In the genomic region with DNA sequence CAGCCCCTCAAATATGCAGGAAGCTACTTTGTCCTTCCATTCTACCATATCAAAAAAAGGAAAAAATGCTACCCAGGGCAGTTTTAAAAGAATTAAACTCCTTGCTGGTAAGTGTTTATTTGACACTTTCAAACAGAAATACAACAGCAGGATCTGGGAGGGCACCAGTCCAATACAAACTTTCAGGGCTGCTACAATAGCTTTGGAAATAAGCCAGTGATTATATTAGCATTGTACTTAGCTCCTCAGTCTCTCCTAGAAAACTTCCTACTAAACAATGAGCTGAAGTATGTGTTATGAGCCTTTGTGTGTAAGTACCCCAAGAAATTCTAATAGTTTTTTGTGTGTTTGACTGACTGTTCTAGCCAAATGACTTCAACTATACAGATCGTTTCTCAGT, we compare ENCODE assay signal across 18 mouse cellular contexts.
DNase-seq lines count a peak whose midpoint lies in the region; ATAC-seq and TF ChIP-seq lines count a peak whose summit lies in the region.
"Had no signal": no experiment of that assay in that cellular context is flagged by ENCODE, and none has a peak within 500 bp of the region (broad histone marks: within the 10 kb centered on the region; RNA-seq: fewer than 3 reads in every experiment).

No protein-coding gene starts in this region.

- no peaks in the 10 kb centered on the region for H3K27me3 ChIP-seq in heart, embryonic 11.5 days (ENCODE audit: control insufficient read depth, insufficient read depth, low read length)
- H3K27me3 ChIP-seq in heart, embryonic 10.5 days (ENCODE audit: insufficient read depth, poor library complexity, severe bottlenecking), result no peaks in the 10 kb centered on the region
- H3K27me3 ChIP-seq in CH12.LX (replicated peaks), result no peaks in the 10 kb centered on the region
- H3K27me3 ChIP-seq in heart, embryonic 14.5 days (ENCODE audit: control insufficient read depth, insufficient read depth, low read length), result no peaks in the 10 kb centered on the region
- H3K27me3 ChIP-seq in lung, embryonic 14.5 days (ENCODE audit: insufficient read depth, low read length), result no peaks in the 10 kb centered on the region
- H3K27me3 ChIP-seq: forebrain, embryonic 15.5 days; limb, embryonic 12.5 days; neural tube, embryonic 15.5 days; stomach, embryonic 15.5 days had no signal

- no peak for TF ChIP-seq RAD21 in CH12.LX (IDR thresholded peaks at IDR 0.05; ENCODE audit: low read depth, low read length)

- H3K4me3 ChIP-seq in heart, embryonic 11.5 days (ENCODE audit: low read depth, low read length), result no peak overlapping the region
- H3K4me3 ChIP-seq in heart, embryonic 10.5 days, result no peak overlapping the region
- no peak overlapping the region for H3K4me3 ChIP-seq in CH12.LX (replicated peaks in 1 of 3; ENCODE audit: low read depth in 2 of 3, low read length in 2 of 3, poor library complexity in 1 of 3)
- no peak overlapping the region for H3K4me3 ChIP-seq in heart, embryonic 14.5 days (ENCODE audit: control insufficient read depth in 1 of 2, insufficient read depth in 1 of 2, low read depth in 1 of 2, low read length in 2 of 2)
- H3K4me3 ChIP-seq in lung, embryonic 14.5 days (ENCODE audit: low read depth, low read length), result no peak overlapping the region
- H3K4me3 ChIP-seq: erythroblast, embryonic 14.5 days; forebrain, embryonic 15.5 days; hindbrain, embryonic 10.5 days; limb, embryonic 12.5 days; neural tube, embryonic 15.5 days; stomach, embryonic 15.5 days had no signal

- no peak for TF ChIP-seq CTCF in CH12.LX (conservative IDR thresholded peaks at IDR 0.05 in 1 of 2, IDR thresholded peaks at IDR 0.05 in 1 of 2; ENCODE audit: low read depth in 2 of 2, low read length in 2 of 2)
- TF ChIP-seq CTCF in lung, embryonic 14.5 days (IDR thresholded peaks at IDR 0.05; ENCODE audit: low read depth), result no peak

- no peak for ATAC-seq in heart, embryonic 11.5 days (replicated peaks; ENCODE audit: insufficient number of reproducible peaks, low FRiP score, low TSS enrichment)
- no peak for ATAC-seq in heart, embryonic 14.5 days (ENCODE audit: insufficient number of reproducible peaks, insufficient read depth, low FRiP score, low read depth)
- peak; percentile 48; the same call in 1 of the 2 replicates for ATAC-seq in lung, embryonic 14.5 days (ENCODE audit: insufficient read depth)
- no peak for ATAC-seq in activated CD4-positive, CD25-positive, alpha-beta regulatory T cell, adult 4 months
- ATAC-seq: forebrain, embryonic 15.5 days; liver, postnatal 0 days had no signal

- in situ Hi-C loops in CH12.LX (cut with MboI; ENCODE audit: low pct_ligation_motif_present, low pct_unique_long_range_greater_than_20kb, low sequenced_read_pairs), result no loop called here

- peaks cover 3% of the 10 kb centered on the region for H3K9me3 ChIP-seq in heart, embryonic 11.5 days (replicated peaks; ENCODE audit: control insufficient read depth, low read length)
- peaks cover 3% of the 10 kb centered on the region; the same call in 1 of the 2 replicates for H3K9me3 ChIP-seq in heart, embryonic 10.5 days
- no peaks in the 10 kb centered on the region for H3K9me3 ChIP-seq in CH12.LX (replicated peaks; ENCODE audit: low read length)
- H3K9me3 ChIP-seq in heart, embryonic 14.5 days (ENCODE audit: control insufficient read depth, low read length), result peaks cover 6% of the 10 kb centered on the region
- H3K9me3 ChIP-seq in lung, embryonic 14.5 days (ENCODE audit: low read depth, low read length), result no peaks in the 10 kb centered on the region
- H3K9me3 ChIP-seq: G1E; stomach, embryonic 15.5 days had no signal

- H3K4me2 ChIP-seq in heart, embryonic 11.5 days, result no peak overlapping the region
- peak overlapping the region; percentile 60; the same call in 1 of the 2 replicates for H3K4me2 ChIP-seq in CH12.LX (ENCODE audit: insufficient read depth, low read depth, poor library complexity, severe bottlenecking)
- no peak overlapping the region for H3K4me2 ChIP-seq in heart, embryonic 14.5 days (ENCODE audit: low read length)
- no peak overlapping the region for H3K4me2 ChIP-seq in lung, embryonic 14.5 days
- H3K4me2 ChIP-seq: forebrain, embryonic 15.5 days; limb, embryonic 12.5 days; midbrain, embryonic 11.5 days; neural tube, embryonic 15.5 days; stomach, embryonic 15.5 days had no signal

- peaks cover 6% of the 10 kb centered on the region for H3K36me3 ChIP-seq in heart, embryonic 11.5 days (ENCODE audit: control insufficient read depth, insufficient read depth, low read length)
- H3K36me3 ChIP-seq in heart, embryonic 10.5 days, result peaks cover 17% of the 10 kb centered on the region; the same call in 1 of the 2 replicates
- no peaks in the 10 kb centered on the region for H3K36me3 ChIP-seq in CH12.LX (replicated peaks in 1 of 2; ENCODE audit: control insufficient read depth in 1 of 2, insufficient read depth in 1 of 2, low read length in 1 of 2)
- H3K36me3 ChIP-seq in heart, embryonic 14.5 days (ENCODE audit: control insufficient read depth, insufficient read depth, low read length), result peaks cover 17% of the 10 kb centered on the region
- no peaks in the 10 kb centered on the region for H3K36me3 ChIP-seq in lung, embryonic 14.5 days (ENCODE audit: insufficient read depth)
- H3K36me3 ChIP-seq: forebrain, embryonic 15.5 days; G1E; hindbrain, embryonic 10.5 days; limb, embryonic 12.5 days; neural tube, embryonic 15.5 days; stomach, embryonic 15.5 days had no signal

- 59% methylated on average over 1 of the region's 1 CpGs for WGBS in heart, embryonic 11.5 days (ENCODE audit: insufficient replicate concordance)
- WGBS in heart, embryonic 10.5 days, result 82% methylated on average over 1 of the region's 1 CpGs
- 60% methylated on average over 1 of the region's 1 CpGs for WGBS in heart, embryonic 14.5 days
- 63% methylated on average over 1 of the region's 1 CpGs for WGBS in lung, embryonic 14.5 days

- no peaks in the 10 kb centered on the region for H3K4me1 ChIP-seq in heart, embryonic 11.5 days (ENCODE audit: control insufficient read depth, insufficient read depth, low read length)
- H3K4me1 ChIP-seq in heart, embryonic 10.5 days, result no peaks in the 10 kb centered on the region
- peaks cover 0 to 3% of the 10 kb centered on the region in 2 experiments; a peak in 1 of 4 replicates for H3K4me1 ChIP-seq in CH12.LX (ENCODE audit: control insufficient read depth in 1 of 2, insufficient read depth in 2 of 2)
- peaks cover 2 to 4% of the 10 kb centered on the region in 2 experiments; a peak in 1 of 4 replicates for H3K4me1 ChIP-seq in heart, embryonic 14.5 days (ENCODE audit: control insufficient read depth in 2 of 2, insufficient read depth in 2 of 2, low read length in 2 of 2)
- 0 out of 2 replicates have a peak, but pooled peaks cover 4% of the 10 kb centered on the region for H3K4me1 ChIP-seq in lung, embryonic 14.5 days (ENCODE audit: insufficient read depth)
- H3K4me1 ChIP-seq: forebrain, embryonic 15.5 days; hindbrain, embryonic 10.5 days; limb, embryonic 12.5 days; neural tube, embryonic 15.5 days; stomach, embryonic 15.5 days had no signal

- H3K79me2 ChIP-seq in CH12.LX (replicated peaks; ENCODE audit: control insufficient read depth, extremely low read depth, insufficient read depth, poor library complexity, severe bottlenecking), result no peaks in the 10 kb centered on the region

- TF ChIP-seq EP300 in CH12.LX (IDR thresholded peaks at IDR 0.05; ENCODE audit: low read length), result no peak

- no peak overlapping the region for H3K9ac ChIP-seq in heart, embryonic 11.5 days (ENCODE audit: low read depth, low read length)
- H3K9ac ChIP-seq in CH12.LX (ENCODE audit: insufficient read depth, low read depth), result no peak overlapping the region
- H3K9ac ChIP-seq in heart, embryonic 14.5 days (ENCODE audit: low read length), result no peak overlapping the region
- H3K9ac ChIP-seq in lung, embryonic 14.5 days, result no peak overlapping the region
- H3K9ac ChIP-seq: forebrain, embryonic 15.5 days; limb, embryonic 12.5 days; liver, postnatal 0 days; neural tube, embryonic 15.5 days; stomach, embryonic 15.5 days had no signal

- dilution Hi-C loops in CH12.LX (cut with MboI; ENCODE audit: extremely low pct_ligation_motif_present, extremely low pct_unique_long_range_greater_than_20kb, low sequenced_read_pairs), result no loop called here

- no peak for DNase-seq in heart, embryonic 10.5 days (ENCODE audit: low spot score)
- no peak for DNase-seq in CH12.LX (ENCODE audit: extremely low read depth)
- DNase-seq in lung, embryonic 14.5 days, result peak; percentile 62
- DNase-seq in B cell, adult 2 months, result no peak
- DNase-seq in urinary bladder, postnatal 10 days (ENCODE audit: low spot score), result no peak
- DNase-seq: adrenal gland, postnatal 10 days; liver, postnatal 0 days had no signal

- 0 out of 2 replicates have a peak overlapping the region, but pooled peaks have one; percentile 54 for H3K27ac ChIP-seq in heart, embryonic 11.5 days (ENCODE audit: low read depth, low read length)
- no peak overlapping the region for H3K27ac ChIP-seq in heart, embryonic 10.5 days
- H3K27ac ChIP-seq in CH12.LX (ENCODE audit: insufficient read depth, low read depth), result no peak overlapping the region
- peak overlapping the region; percentile 68 to 74; a peak in 3 of 4 replicates for H3K27ac ChIP-seq in heart, embryonic 14.5 days (replicated peaks in 1 of 2; ENCODE audit: control insufficient read depth in 1 of 2, insufficient read depth in 1 of 2, low read depth in 2 of 2, low read length in 2 of 2)
- peak overlapping the region; percentile 48 for H3K27ac ChIP-seq in lung, embryonic 14.5 days (ENCODE audit: low read depth)
- H3K27ac ChIP-seq: forebrain, embryonic 15.5 days; hindbrain, embryonic 10.5 days; limb, embryonic 12.5 days; neural tube, embryonic 15.5 days; stomach, embryonic 15.5 days had no signal

- TF ChIP-seq POLR2A in CH12.LX (IDR thresholded peaks at IDR 0.05; ENCODE audit: low read depth, low read length), result no peak

TF ChIP-seq in CH12.LX, 34 proteins besides CTCF, POLR2A, EP300 and RAD21 (continues in another document):
- TF ChIP-seq MXI1 (IDR thresholded peaks at IDR 0.05; ENCODE audit: low read depth, low read length) (no peak), MAX (IDR thresholded peaks at IDR 0.05; ENCODE audit: low read length) (no peak), POLR2AphosphoS2 (IDR thresholded peaks at IDR 0.05; ENCODE audit: low read depth, low read length) (no peak), PAX5 (IDR thresholded peaks at IDR 0.05; ENCODE audit: low read length) (no peak), BHLHE40 (IDR thresholded peaks at IDR 0.05; ENCODE audit: low read depth, low read length) (no peak), UBTF (IDR thresholded peaks at IDR 0.05; ENCODE audit: low read depth, low read length) (no peak), CHD2 (IDR thresholded peaks at IDR 0.05; ENCODE audit: low read length) (no peak), ZKSCAN1 (IDR thresholded peaks at IDR 0.05; ENCODE audit: borderline replicate concordance, low read depth, low read length) (no peak), JUND (conservative IDR thresholded peaks at IDR 0.05; ENCODE audit: low read depth, low read length) (no peak), ZNF384 (IDR thresholded peaks at IDR 0.05; ENCODE audit: low read depth, low read length) (no peak), IRF4 (IDR thresholded peaks at IDR 0.05; ENCODE audit: low read depth, low read length) (no peak), RCOR1 (conservative IDR thresholded peaks at IDR 0.05; ENCODE audit: low read depth, low read length) (no peak), ZC3H11A (IDR thresholded peaks at IDR 0.05; ENCODE audit: low read depth, low read length) (no peak), ETS1 (conservative IDR thresholded peaks at IDR 0.05; ENCODE audit: low read depth, low read length) (no peak)

Comparison
In these comparisons a context has a peak if more than half of its experiments do, and no peak if none do; other contexts are left out.
1. H3K27ac ChIP-seq: peak in heart, embryonic 11.5 days (single experiment), heart, embryonic 14.5 days (2 of 2) and lung, embryonic 14.5 days (single experiment); none in heart, embryonic 10.5 days (single experiment) and CH12.LX (single experiment).